Mouse (Mus musculus) liver, embryonic 12.5 days (tissue): ENCODE data around the gene Fscn3. TPM values are rescaled to one million over a fixed set of nuclear protein-coding genes. Genes with fewer than 3 reads are reported as not detected.

Experiments
- ATAC-seq: fragments of 200-750 bp; cut with Nextera tagmentation; 2 replicates; pipeline ENCODE4 v1.8.0; 2017; ENCODE audit warnings: moderate number of reproducible peaks, mild to moderate bottlenecking, moderate library complexity
- H3K27ac ChIP-seq: fragments of 300-500 bp; sonication (generic); 2 replicates; pipeline ENCODE4 v1.5.1; 2016; ENCODE audit warnings: mild to moderate bottlenecking
- H3K27me3 ChIP-seq: fragments of 300-500 bp; sonication (generic); replicated peaks from 2 replicates; pipeline ENCODE4 v1.6.1; 2016; ENCODE audit warnings: mild to moderate bottlenecking, moderate library complexity
- H3K36me3 ChIP-seq: fragments of 300-500 bp; sonication (generic); 2 replicates; pipeline ENCODE4 v1.6.1; 2016; ENCODE audit warnings: mild to moderate bottlenecking, moderate library complexity
- H3K4me1 ChIP-seq: fragments of 300-500 bp; sonication (generic); 2 replicates; pipeline ENCODE4 v1.6.1; 2016
- H3K4me2 ChIP-seq: fragments of 300-500 bp; sonication (generic); 2 replicates; pipeline ENCODE4 v1.6.1; 2016; ENCODE audit warnings: mild to moderate bottlenecking, moderate library complexity
- H3K4me3 ChIP-seq: fragments of 300-500 bp; sonication (generic); 2 replicates; pipeline ENCODE4 v1.5.1; 2016; ENCODE audit warnings: mild to moderate bottlenecking, moderate library complexity
- H3K9ac ChIP-seq: fragments of 300-500 bp; sonication (generic); 2 replicates; pipeline ENCODE4 v1.6.1; 2016; ENCODE audit warnings: mild to moderate bottlenecking, moderate library complexity
- H3K9me3 ChIP-seq: fragments of 300-500 bp; sonication (generic); replicated peaks from 2 replicates; pipeline ENCODE4 v1.6.1; 2016; ENCODE audit warnings: mild to moderate bottlenecking, moderate library complexity
- WGBS: fragments of 180-500 bp; shearing (Covaris S2); methylation state at CpG from one replicate; pipeline ENCODE4 v1.1.7; 2016; ENCODE audit not compliant: insufficient replicate concordance; 5-methylcytosine and 5-hydroxymethylcytosine counted together
- polyA plus RNA-seq: library from polyadenylated mRNA; unstranded; fragments of >200 nt; fragmentation: Nextera tagmentation; extraction: Ambion mirVana; gene quantifications from 2 replicates; pipeline ENCODE4 v1.2.1, GENCODE M21; 2016

The Fscn3 gene
- polyA plus RNA-seq, 1 experiment from 2014 or later: 0.38 TPM

GRCm38 (mm10) chr6:28416981-28417380, 10.6 kb upstream of the Fscn3 start:
- H3K9ac ChIP-seq: no peak overlapping the region
- no peaks in the 10 kb centered on the region for H3K27me3 ChIP-seq
- H3K4me3 ChIP-seq: no peak overlapping the region
- no peak overlapping the region for H3K4me2 ChIP-seq
- no peak overlapping the region for H3K27ac ChIP-seq
- peaks cover 48% of the 10 kb centered on the region for H3K36me3 ChIP-seq
- no peaks in the 10 kb centered on the region for H3K9me3 ChIP-seq
- 79% methylated on average over 4 of the region's 4 CpGs for WGBS
- peaks cover 27% of the 10 kb centered on the region for H3K4me1 ChIP-seq
- no peak for ATAC-seq

- H3K4me2 ChIP-seq: no peak overlapping the region
- ATAC-seq: no peak
- WGBS: 90% methylated on average over 14 of the region's 14 CpGs
These were observed 9.1 kb upstream of the Fscn3 start for GRCm38 (mm10) chr6:28418449-28418848.

DNA sequence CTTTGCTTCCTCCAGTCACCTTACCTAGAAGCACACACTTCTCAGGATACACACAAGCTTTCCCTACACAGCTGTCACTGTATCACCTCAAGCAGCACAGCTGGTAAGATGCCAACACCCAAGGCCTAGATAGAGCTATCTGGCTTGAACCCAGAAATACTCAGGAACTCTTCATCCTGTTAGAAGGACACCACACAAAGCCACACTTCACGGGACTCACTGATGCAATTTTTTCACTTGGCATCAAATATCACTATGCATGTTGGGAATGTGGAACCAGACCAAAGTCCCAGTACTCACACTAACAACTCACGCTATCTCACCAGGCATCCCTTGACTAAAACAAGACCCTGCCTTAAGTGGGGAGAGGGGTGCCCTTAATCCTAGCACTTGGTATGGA, 7.9 kb upstream of the Fscn3 start:
- no peak for ATAC-seq
- Histone ChIP-seq H3K4me1 (peaks cover 41% of the 10 kb centered on the region), H3K4me3 (peak overlapping the region; percentile 80), H3K9me3 (no peaks in the 10 kb centered on the region), H3K27me3 (no peaks in the 10 kb centered on the region), H3K36me3 (peaks cover 48% of the 10 kb centered on the region), H3K9ac (0 out of 2 replicates have a peak overlapping the region, but pooled peaks have one; percentile 8), H3K27ac (no peak overlapping the region), H3K4me2 (peak overlapping the region; percentile 94)
- WGBS: 73% methylated on average over 2 of the region's 2 CpGs

More at GRCm38 (mm10) chr6:28418449-28418848, 9.1 kb upstream of the Fscn3 start:
- Histone ChIP-seq H3K36me3 (peaks cover 48% of the 10 kb centered on the region), H3K4me3 (no peak overlapping the region), H3K9ac (no peak overlapping the region), H3K4me1 (peaks cover 40% of the 10 kb centered on the region), H3K27ac (no peak overlapping the region), H3K27me3 (no peaks in the 10 kb centered on the region), H3K9me3 (no peaks in the 10 kb centered on the region)

GRCm38 (mm10) chr6:28420361-28420760, 7.2 kb upstream of the Fscn3 start:
- H3K4me1 ChIP-seq: peaks cover 48% of the 10 kb centered on the region
- H3K4me2 ChIP-seq: peak overlapping the region; percentile 94
- H3K36me3 ChIP-seq: peaks cover 48% of the 10 kb centered on the region
- no peaks in the 10 kb centered on the region for H3K9me3 ChIP-seq
- ATAC-seq: no peak
- peak overlapping the region; percentile 92; the same call in 1 of the 2 replicates for H3K27ac ChIP-seq
- H3K27me3 ChIP-seq: no peaks in the 10 kb centered on the region
- WGBS: 65% methylated on average over 17 of the region's 17 CpGs
- H3K9ac ChIP-seq: peak overlapping the region; percentile 88
- H3K4me3 ChIP-seq: peak overlapping the region; percentile 80

GRCm38 (mm10) chr6:28420865-28421264, 6.7 kb upstream of the Fscn3 start:
- no peak for ATAC-seq
- no peaks in the 10 kb centered on the region for H3K9me3 ChIP-seq
- peak overlapping the region; percentile 94 for H3K4me2 ChIP-seq
- WGBS: 14% methylated on average over 13 of the region's 13 CpGs
- peaks cover 48% of the 10 kb centered on the region for H3K36me3 ChIP-seq
- peaks cover 53% of the 10 kb centered on the region for H3K4me1 ChIP-seq
- peak overlapping the region; percentile 80 for H3K4me3 ChIP-seq
- H3K9ac ChIP-seq: peak overlapping the region; percentile 88
- H3K27me3 ChIP-seq: no peaks in the 10 kb centered on the region
- H3K27ac ChIP-seq: peak overlapping the region; percentile 92

- Histone ChIP-seq H3K4me3 (peak overlapping the region; percentile 80), H3K4me1 (peaks cover 60% of the 10 kb centered on the region), H3K27me3 (no peaks in the 10 kb centered on the region), H3K9me3 (no peaks in the 10 kb centered on the region), H3K9ac (peak overlapping the region; percentile 88), H3K36me3 (peaks cover 49% of the 10 kb centered on the region), H3K27ac (peak overlapping the region; percentile 92), H3K4me2 (peak overlapping the region; percentile 94)
- WGBS: under 1% methylated on average over 27 of the region's 27 CpGs
- ATAC-seq: peak; percentile 87
These were observed 6.1 kb upstream of the Fscn3 start for GRCm38 (mm10) chr6:28421469-28422000.

GRCm38 (mm10) chr6:28422651-28423290, 4.8 kb upstream of the Fscn3 start:
- H3K27ac ChIP-seq: peak overlapping the region; percentile 94
- peak overlapping the region; percentile 96 for H3K9ac ChIP-seq
- no peaks in the 10 kb centered on the region for H3K27me3 ChIP-seq
- peaks cover 49% of the 10 kb centered on the region for H3K36me3 ChIP-seq
- H3K4me2 ChIP-seq: peak overlapping the region; percentile 94
- peak overlapping the region; percentile 95 for H3K4me3 ChIP-seq
- H3K4me1 ChIP-seq: peaks cover 62% of the 10 kb centered on the region
- WGBS: 61% methylated on average over 15 of the region's 15 CpGs
- H3K9me3 ChIP-seq: no peaks in the 10 kb centered on the region
- ATAC-seq: no peak

DNA sequence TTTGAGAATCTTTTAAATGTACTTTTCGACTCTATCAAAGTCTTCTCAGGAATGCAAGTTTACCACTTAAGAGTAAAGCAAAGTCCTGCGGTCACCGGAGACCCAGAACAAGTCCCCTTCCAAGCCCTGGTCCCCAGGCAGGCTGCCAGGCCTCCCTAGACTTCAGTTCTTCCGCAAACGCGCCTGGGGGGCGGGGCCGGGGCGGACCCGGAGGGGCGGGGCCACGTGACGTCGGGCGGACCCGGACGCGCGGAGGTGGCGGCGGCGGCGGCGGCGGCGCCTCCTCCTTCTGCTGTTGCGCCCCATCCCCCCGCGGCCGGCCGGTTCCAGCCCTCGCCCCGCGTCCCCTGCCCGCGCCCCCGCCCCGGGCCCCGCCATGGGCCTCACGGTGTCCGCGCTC, 4.3 kb upstream of the Fscn3 start, which contains the start of gene Arf5:
TSS of gene Arf5 (plus strand) at position 248 of the 400 bp plus-strand sequence.
- peak within 1 kb of the TSS; percentile 95 for H3K4me3 ChIP-seq
- peaks cover 46% of the 10 kb centered on the region for H3K36me3 ChIP-seq
- peak within 1 kb of the TSS; percentile 94 for H3K27ac ChIP-seq
- H3K4me1 ChIP-seq: peaks cover 62% of the 10 kb centered on the region
- WGBS: 3% methylated on average over 28 of the region's 42 CpGs
- peak within 1 kb of the TSS; percentile 96 for H3K9ac ChIP-seq
- H3K4me2 ChIP-seq: peak within 1 kb of the TSS; percentile 94
- no peaks in the 10 kb centered on the region for H3K27me3 ChIP-seq
- peak; percentile 47 for ATAC-seq
- H3K9me3 ChIP-seq: no peaks in the 10 kb centered on the region

DNA sequence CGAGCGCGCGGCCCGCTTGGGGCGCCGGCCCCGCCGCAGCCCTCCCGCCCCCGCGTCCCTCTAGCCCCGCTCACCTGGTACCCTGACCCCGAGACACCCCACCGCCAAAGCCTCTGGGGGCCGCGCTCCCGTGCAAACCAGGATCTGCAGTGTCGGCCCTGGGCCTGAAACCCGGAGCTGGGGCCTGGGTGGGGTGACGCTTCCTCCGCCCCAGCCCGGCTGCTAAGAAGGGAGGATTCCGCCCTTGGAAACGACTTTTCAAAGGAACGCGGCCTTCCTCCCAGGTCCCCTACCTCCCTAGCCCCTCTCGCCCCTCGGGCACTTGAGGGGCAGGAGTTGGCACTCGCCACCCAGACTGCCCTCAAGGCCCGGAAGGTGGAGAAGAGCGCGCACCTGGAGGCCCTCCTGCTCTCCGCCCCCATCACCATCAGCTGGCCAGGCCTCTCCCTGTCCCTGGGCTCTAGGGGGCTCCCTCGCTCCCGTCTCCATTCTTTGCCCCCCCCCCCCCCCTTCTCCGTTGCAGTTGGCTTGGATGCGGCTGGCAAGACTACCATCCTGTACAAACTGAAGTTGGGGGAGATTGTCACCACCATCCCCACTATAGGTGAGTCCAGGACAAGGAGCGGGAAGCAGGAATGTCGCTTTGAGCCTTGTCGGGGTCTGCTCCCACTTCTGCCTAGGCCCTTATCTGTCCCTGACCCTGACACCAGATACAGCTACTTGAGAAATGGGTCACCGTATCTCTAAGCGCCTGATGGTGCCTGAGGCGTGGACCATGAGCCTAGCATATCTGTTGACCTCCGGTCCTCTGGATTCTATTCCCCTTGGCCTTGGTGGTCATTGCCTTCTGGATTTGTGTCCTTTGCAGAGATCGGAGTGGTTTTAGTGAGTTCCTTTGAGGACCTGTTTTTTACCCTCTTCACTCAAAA, 3.6 kb upstream of the Fscn3 start:
- H3K36me3 ChIP-seq: peaks cover 39% of the 10 kb centered on the region
- no peaks in the 10 kb centered on the region for H3K9me3 ChIP-seq
- peak overlapping the region; percentile 95 for H3K4me3 ChIP-seq
- peak overlapping the region; percentile 94 for H3K4me2 ChIP-seq
- H3K27ac ChIP-seq: peak overlapping the region; percentile 94
- no peaks in the 10 kb centered on the region for H3K27me3 ChIP-seq
- peaks cover 61% of the 10 kb centered on the region for H3K4me1 ChIP-seq
- 4% methylated on average over 45 of the region's 46 CpGs for WGBS
- peak overlapping the region; percentile 96 for H3K9ac ChIP-seq
- ATAC-seq: peak; percentile 78

- peak overlapping the region; percentile 96 for H3K9ac ChIP-seq
- no peaks in the 10 kb centered on the region for H3K27me3 ChIP-seq
- ATAC-seq: no peak
- H3K4me2 ChIP-seq: peak overlapping the region; percentile 94
- 60% methylated on average over 6 of the region's 6 CpGs for WGBS
- no peaks in the 10 kb centered on the region for H3K9me3 ChIP-seq
- H3K4me3 ChIP-seq: peak overlapping the region; percentile 95
- H3K27ac ChIP-seq: peak overlapping the region; percentile 94
- peaks cover 33% of the 10 kb centered on the region for H3K36me3 ChIP-seq
- peaks cover 51% of the 10 kb centered on the region for H3K4me1 ChIP-seq
These were observed 2.6 kb upstream of the Fscn3 start for GRCm38 (mm10) chr6:28425019-28425418.

DNA sequence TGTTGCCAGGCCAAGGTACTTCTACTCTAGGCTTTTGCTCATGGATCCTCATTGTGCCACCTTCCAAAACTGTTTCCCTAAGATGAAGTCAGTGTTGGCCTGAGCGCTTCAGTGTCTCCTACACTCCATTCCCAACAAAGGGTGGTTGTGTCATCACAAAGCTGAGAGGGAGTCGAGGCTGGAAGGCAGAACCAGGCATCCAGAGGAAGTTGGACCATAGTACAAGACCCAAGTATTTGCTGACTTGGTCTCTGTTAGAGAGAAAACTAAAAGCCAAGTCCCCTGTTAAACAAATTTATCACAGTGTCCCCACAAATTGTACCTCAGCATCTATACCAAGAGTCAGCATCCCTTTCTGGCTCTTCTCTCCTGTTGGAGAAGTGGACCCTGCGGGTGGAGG, 701 bp downstream of the Fscn3 start, which contains the start of gene Gcc1:
TSS of gene Gcc1 (minus strand) at position 101 of the 400 bp plus-strand sequence.
- H3K4me2 ChIP-seq: no peak within 1 kb of the TSS

More for the DNA sequence above, 701 bp downstream of the Fscn3 start, which contains the start of gene Gcc1:
- WGBS: 71% methylated on average over 3 of the region's 3 CpGs
- H3K4me3 ChIP-seq: no peak within 1 kb of the TSS
- peaks cover 33% of the 10 kb centered on the region for H3K36me3 ChIP-seq
- H3K27me3 ChIP-seq: no peaks in the 10 kb centered on the region
- no peaks in the 10 kb centered on the region for H3K9me3 ChIP-seq
- no peak within 1 kb of the TSS for H3K9ac ChIP-seq
- no peak for ATAC-seq
- peak within 1 kb of the TSS; percentile 37; the same call in 1 of the 2 replicates for H3K27ac ChIP-seq
- H3K4me1 ChIP-seq: peaks cover 45% of the 10 kb centered on the region
